Mouse (Mus musculus) ES-Bruce4 (cell line): Measurements from ENCODE around the gene Gm49320. TPM values are rescaled to one million over a fixed set of nuclear protein-coding genes. Genes with fewer than 3 reads are reported as not detected.

Experiments used
- H3K27ac ChIP-seq: 2 replicates; pipeline ENCODE4 v1.5.1; 2012; ENCODE audit warnings: low read length, inconsistent platforms; ENCODE audit not compliant: insufficient read depth
- H3K27me3 ChIP-seq: 2 replicates; pipeline ENCODE4 v1.6.1; 2012; ENCODE audit warnings: mild to moderate bottlenecking, low read length, inconsistent platforms; ENCODE audit not compliant: control insufficient read depth, poor library complexity, insufficient read depth, severe bottlenecking
- H3K36me3 ChIP-seq: 2 replicates; pipeline ENCODE4 v1.6.1; 2012; ENCODE audit warnings: inconsistent platforms, mild to moderate bottlenecking, low read length, moderate library complexity; ENCODE audit not compliant: control insufficient read depth, poor library complexity, insufficient read depth, severe bottlenecking
- H3K4me1 ChIP-seq: one replicate; pipeline ENCODE4 v1.8.1; 2011; ENCODE audit warnings: low read length; ENCODE audit not compliant: control insufficient read depth, insufficient read depth
- H3K4me3 ChIP-seq: 2 replicates; pipeline ENCODE4 v1.5.1; 2011; ENCODE audit warnings: low read depth, mild to moderate bottlenecking, low read length
- H3K9ac ChIP-seq: 2 replicates; pipeline ENCODE4 v1.6.1; 2012; ENCODE audit warnings: low read depth, mild to moderate bottlenecking, inconsistent platforms; ENCODE audit not compliant: poor library complexity, severe bottlenecking
- H3K9me3 ChIP-seq: replicated peaks from 2 replicates; pipeline ENCODE4 v1.6.1; 2012; ENCODE audit warnings: mild to moderate bottlenecking, low read length, inconsistent platforms; ENCODE audit not compliant: control insufficient read depth, poor library complexity, insufficient read depth, severe bottlenecking
- CTCF ChIP-seq: IDR thresholded peaks from one replicate; pipeline ENCODE4 v1.8.1; 2011; ENCODE audit warnings: low read depth, low read length
- EP300 ChIP-seq: IDR thresholded peaks from 2 replicates; pipeline ENCODE4 v1.6.1; 2011; ENCODE audit warnings: low read depth, low read length; ENCODE audit not compliant: insufficient read depth
- POLR2A ChIP-seq: IDR thresholded peaks from one replicate; pipeline ENCODE4 v1.8.1; 2011; ENCODE audit warnings: low read length; ENCODE audit not compliant: insufficient read depth
- polyA plus RNA-seq: library from polyadenylated mRNA; stranded (reverse); fragments of >200 nt; gene quantifications from 2 replicates; pipeline ENCODE4 v1.2.4, GENCODE M21; 2011; ENCODE audit warnings: low read depth; ENCODE audit not compliant: missing spikeins, insufficient read depth, insufficient read length

Gene Gm49320
- polyA plus RNA-seq, 1 experiment: 0.33 TPM

- Histone ChIP-seq H3K9ac (no peak overlapping the region), H3K27me3 (peaks cover 3% of the 10 kb centered on the region), H3K9me3 (no peaks in the 10 kb centered on the region), H3K4me3 (no peak overlapping the region), H3K36me3 (no peaks in the 10 kb centered on the region), H3K4me1 (peaks cover 3% of the 10 kb centered on the region), H3K27ac (no peak overlapping the region)
- TF ChIP-seq CTCF (no peak), EP300 (no peak), POLR2A (no peak)
These were observed 19.0 kb upstream of the Gm49320 start for GRCm38 (mm10) chr8:4219617-4220016.

- H3K27ac ChIP-seq: no peak overlapping the region
- H3K9ac ChIP-seq: no peak overlapping the region
- no peaks in the 10 kb centered on the region for H3K36me3 ChIP-seq
- H3K27me3 ChIP-seq: peaks cover 3% of the 10 kb centered on the region
- H3K4me3 ChIP-seq: no peak overlapping the region
- no peak for TF ChIP-seq EP300
- no peak for TF ChIP-seq CTCF
- TF ChIP-seq POLR2A: no peak
- H3K4me1 ChIP-seq: no peaks in the 10 kb centered on the region
- no peaks in the 10 kb centered on the region for H3K9me3 ChIP-seq
These were observed 16.6 kb upstream of the Gm49320 start for GRCm38 (mm10) chr8:4222059-4222458.

- Histone ChIP-seq H3K4me3 (peak overlapping the region; percentile 46; the same call in 1 of the 2 replicates), H3K27me3 (peaks cover 3% of the 10 kb centered on the region), H3K36me3 (no peaks in the 10 kb centered on the region), H3K9me3 (no peaks in the 10 kb centered on the region), H3K27ac (no peak overlapping the region), H3K9ac (no peak overlapping the region), H3K4me1 (no peaks in the 10 kb centered on the region)
- TF ChIP-seq EP300 (no peak), CTCF (no peak), POLR2A (no peak)
These were observed 12.3 kb upstream of the Gm49320 start for GRCm38 (mm10) chr8:4226323-4226722.

- Histone ChIP-seq H3K27ac (no peak within 1 kb of the TSS), H3K4me3 (peak within 1 kb of the TSS; percentile 51), H3K36me3 (no peaks in the 10 kb centered on the region), H3K9ac (0 out of 2 replicates have a peak within 1 kb of the TSS, but pooled peaks have one; percentile 18), H3K4me1 (no peaks in the 10 kb centered on the region), H3K27me3 (peaks cover 3% of the 10 kb centered on the region), H3K9me3 (no peaks in the 10 kb centered on the region)
- no peak for TF ChIP-seq POLR2A
- TF ChIP-seq CTCF: no peak
These were observed 11.8 kb upstream of the Gm49320 start, which contains the start of gene Lrrc8e for GRCm38 (mm10) chr8:4226739-4227347. Gene Lrrc8e (plus strand): TSS chr8:4226827.

- H3K27ac ChIP-seq: no peak overlapping the region
- TF ChIP-seq POLR2A (no peak), CTCF (no peak), EP300 (no peak)
- no peaks in the 10 kb centered on the region for H3K9me3 ChIP-seq
- H3K4me3 ChIP-seq: no peak overlapping the region
- no peak overlapping the region for H3K9ac ChIP-seq
- H3K36me3 ChIP-seq: no peaks in the 10 kb centered on the region
- H3K4me1 ChIP-seq: no peaks in the 10 kb centered on the region
- peaks cover 3% of the 10 kb centered on the region for H3K27me3 ChIP-seq
These were observed 10.7 kb upstream of the Gm49320 start for GRCm38 (mm10) chr8:4227919-4228318.

GRCm38 (mm10) chr8:4229784-4230183, 8.9 kb upstream of the Gm49320 start:
- Histone ChIP-seq H3K4me1 (no peaks in the 10 kb centered on the region), H3K27ac (no peak overlapping the region), H3K36me3 (no peaks in the 10 kb centered on the region), H3K4me3 (no peak overlapping the region), H3K9me3 (no peaks in the 10 kb centered on the region), H3K9ac (no peak overlapping the region), H3K27me3 (no peaks in the 10 kb centered on the region)
- TF ChIP-seq CTCF (no peak), POLR2A (no peak), EP300 (no peak)
